Mouse (Mus musculus) ovary, postnatal 10 days (tissue): Measurements from ENCODE around the gene Rundc3a.

ENCODE experiments used
- DNase-seq: peaks from one replicate; pipeline ENCODE4 v3.0.0; 2022; ENCODE audit warnings: low spot score

Rundc3a gene

GRCm38 (mm10) chr11:102393719-102394420, 667 bp downstream of the Rundc3a start:
- DNase-seq: no peak

- DNase-seq: no peak
Observed at GRCm38 (mm10) chr11:102394421-102395124, 1.4 kb downstream of the Rundc3a start.

- DNase-seq: no peak
Observed at GRCm38 (mm10) chr11:102395250-102395649, 2.0 kb downstream of the Rundc3a start.

- DNase-seq: no peak
Observed at GRCm38 (mm10) chr11:102396263-102396662, 3.1 kb downstream of the Rundc3a start.

GRCm38 (mm10) chr11:102396671-102397141, 3.5 kb downstream of the Rundc3a start:
- no peak for DNase-seq

- no peak for DNase-seq
Observed at GRCm38 (mm10) chr11:102398007-102398825, 5.0 kb downstream of the Rundc3a start.

GRCm38 (mm10) chr11:102399107-102399506, 5.9 kb downstream of the Rundc3a start:
- DNase-seq: no peak

- no peak for DNase-seq
Observed at GRCm38 (mm10) chr11:102399610-102400072, 6.4 kb downstream of the Rundc3a start.

GRCm38 (mm10) chr11:102400513-102401084, 7.4 kb downstream of the Rundc3a start:
- DNase-seq: no peak

GRCm38 (mm10) chr11:102401898-102402500, 8.8 kb downstream of the Rundc3a start:
- DNase-seq: no peak

- no peak for DNase-seq
Observed at GRCm38 (mm10) chr11:102403657-102404056, 10.5 kb downstream of the Rundc3a start.

- no peak for DNase-seq
Observed at GRCm38 (mm10) chr11:102404161-102405010, 11.2 kb downstream of the Rundc3a start.

- no peak for DNase-seq
Observed at GRCm38 (mm10) chr11:102405544-102406285, 12.5 kb downstream of the Rundc3a start.

GRCm38 (mm10) chr11:102406401-102406800, 13.2 kb downstream of the Rundc3a start:
- no peak for DNase-seq

GRCm38 (mm10) chr11:102406900-102407833, 14.0 kb downstream of the Rundc3a start:
- peak; percentile 70 for DNase-seq

GRCm38 (mm10) chr11:102407834-102408215, 14.6 kb downstream of the Rundc3a start, which contains the start of gene Slc25a39:
Gene Slc25a39 (minus strand): TSS chr11:102407946.
- no peak for DNase-seq

- peak; percentile 80 for DNase-seq
Observed at GRCm38 (mm10) chr11:102408344-102408876, 15.2 kb downstream of the Rundc3a start.
